Mouse (Mus musculus) kidney, postnatal 0 days (tissue): ENCODE measurements at regions not wholly inside any gene's neighbourhood (a gene's known extent, or its start where the extent isn't known, plus 50 kb on each side); places are given as distances from the start of the nearest gene placed in this dataset.

Source experiments
- ATAC-seq: fragments of 200-750 bp; cut with Nextera tagmentation; replicated peaks from 2 replicates; pipeline ENCODE4 v1.8.0; 2017; ENCODE audit warnings: low read depth, moderate number of reproducible peaks, moderate TSS enrichment, moderate library complexity; ENCODE audit not compliant: low FRiP score
- DNase-seq: peaks from one replicate; pipeline ENCODE4 v3.0.0-alpha.2; 2016; ENCODE audit warnings: low spot score
- H3K27ac ChIP-seq: fragments of 300-500 bp; sonication (generic); 2 replicates; pipeline ENCODE4 v1.5.1; 2014; ENCODE audit warnings: mild to moderate bottlenecking
- H3K27me3 ChIP-seq: fragments of 300-500 bp; sonication (generic); 2 replicates; pipeline ENCODE4 v1.6.1; 2014; ENCODE audit warnings: low read length, mixed read lengths; ENCODE audit not compliant: insufficient read depth
- H3K36me3 ChIP-seq: fragments of 300-500 bp; sonication (generic); 2 replicates; pipeline ENCODE4 v1.6.1; 2014; ENCODE audit warnings: low read length, mixed read lengths; ENCODE audit not compliant: insufficient read depth
- H3K4me1 ChIP-seq: fragments of 300-500 bp; sonication (generic); replicated peaks from 2 replicates; pipeline ENCODE4 v1.6.1; 2014; ENCODE audit warnings: antibody characterized with exemption, low read length, mixed read lengths; ENCODE audit not compliant: insufficient read depth
- H3K4me2 ChIP-seq: fragments of 300-500 bp; sonication (generic); 2 replicates; pipeline ENCODE4 v1.6.1; 2014; ENCODE audit warnings: mild to moderate bottlenecking, low read length, moderate library complexity, mixed read lengths
- H3K4me3 ChIP-seq: fragments of 300-500 bp; sonication (generic); replicated peaks from 2 replicates; pipeline ENCODE4 v1.5.1; 2014; ENCODE audit warnings: low read depth, low read length
- H3K9ac ChIP-seq: fragments of 300-500 bp; sonication (generic); 2 replicates; pipeline ENCODE4 v1.6.1; 2014; ENCODE audit warnings: low read depth, low read length
- H3K9me3 ChIP-seq: fragments of 300-500 bp; sonication (generic); replicated peaks from 2 replicates; pipeline ENCODE4 v1.6.1; 2016; ENCODE audit warnings: low read length, inconsistent platforms, mixed read lengths
- CTCF ChIP-seq: IDR thresholded peaks from 2 replicates; pipeline ENCODE4 v1.5.1; 2016; ENCODE audit warnings: antibody characterized with exemption, low read depth, mild to moderate bottlenecking, moderate library complexity
- WGBS: fragments of 180-500 bp; shearing (Covaris S2); extraction: QIAGEN DNeasy Blood & Tissue Kit; methylation state at CpG from one replicate; pipeline ENCODE4 v1.1.7; 2014; 5-methylcytosine and 5-hydroxymethylcytosine counted together

GRCm38 (mm10) chr7:77928479-77929467, 809.0 kb downstream of the Ntrk3 start:
- TF ChIP-seq CTCF = no peak
- no peaks in the 10 kb centered on the region for H3K4me1 ChIP-seq
- no peaks in the 10 kb centered on the region for H3K36me3 ChIP-seq
- no peaks in the 10 kb centered on the region for H3K9me3 ChIP-seq
- WGBS = 63% methylated on average over 4 of the region's 4 CpGs
- H3K4me3 ChIP-seq = no peak overlapping the region
- ATAC-seq (peak; percentile 63; the same call in 1 of the 2 replicates), DNase-seq (peak; percentile 23)
- no peaks in the 10 kb centered on the region for H3K27me3 ChIP-seq
- H3K4me2 ChIP-seq = no peak overlapping the region
- H3K27ac ChIP-seq = no peak overlapping the region
- H3K9ac ChIP-seq = no peak overlapping the region

DNA sequence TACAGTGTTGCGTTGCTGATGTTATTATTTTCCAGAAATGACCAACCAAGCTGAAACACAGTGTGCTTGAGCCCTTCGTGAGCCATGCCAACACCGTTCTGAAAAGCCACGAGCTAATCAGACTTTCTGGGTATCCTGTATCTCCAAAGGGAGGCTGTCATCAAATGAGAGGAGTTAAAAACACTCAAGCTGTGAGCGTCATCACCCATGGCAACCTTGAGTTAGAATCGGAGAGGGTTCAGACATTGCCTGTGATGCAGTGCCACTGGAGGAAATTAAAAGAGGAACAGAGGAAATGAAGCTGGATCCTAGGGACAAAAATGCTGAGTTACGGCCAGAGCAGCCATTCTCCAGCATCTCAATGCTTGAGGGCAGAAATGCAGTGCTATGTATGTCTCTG, 838.6 kb downstream of the Ntrk3 start:
- H3K4me2 ChIP-seq = no peak overlapping the region
- no peak for DNase-seq
- no peaks in the 10 kb centered on the region for H3K9me3 ChIP-seq

DNA sequence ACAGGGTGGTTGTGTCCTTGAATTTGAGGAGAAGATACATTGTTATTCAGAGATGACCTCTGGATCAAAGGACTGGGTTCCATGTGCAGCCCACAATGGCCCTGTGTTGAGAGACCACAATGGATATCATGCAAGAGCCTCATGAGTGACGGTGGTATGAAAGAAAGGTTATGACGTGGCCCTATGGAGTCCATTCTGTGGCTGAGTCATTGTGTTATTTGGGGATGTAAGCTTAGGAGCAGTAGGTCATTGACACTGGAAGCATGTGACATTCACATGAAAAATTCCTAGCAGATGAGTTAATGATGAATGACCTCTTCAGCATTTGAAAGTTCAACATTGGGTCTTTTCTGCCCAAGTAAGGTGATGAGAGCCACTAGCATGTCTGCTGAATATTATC, 849.3 kb downstream of the Ntrk3 start:
- Histone ChIP-seq H3K9me3 (no peaks in the 10 kb centered on the region), H3K36me3 (no peaks in the 10 kb centered on the region), H3K9ac (no peak overlapping the region), H3K27ac (no peak overlapping the region), H3K4me2 (no peak overlapping the region), H3K4me3 (no peak overlapping the region), H3K27me3 (no peaks in the 10 kb centered on the region), H3K4me1 (no peaks in the 10 kb centered on the region)
- DNase-seq = no peak
- TF ChIP-seq CTCF = no peak
- ATAC-seq = no peak
- 77% methylated on average over 2 of the region's 2 CpGs for WGBS

More for the DNA sequence above, 838.6 kb downstream of the Ntrk3 start:
- Histone ChIP-seq H3K4me1 (no peaks in the 10 kb centered on the region), H3K4me3 (no peak overlapping the region), H3K27me3 (no peaks in the 10 kb centered on the region), H3K9ac (no peak overlapping the region), H3K36me3 (no peaks in the 10 kb centered on the region), H3K27ac (no peak overlapping the region)
- whole genome bisulfite sequencing = 69% methylated on average over 7 of the region's 7 CpGs
- ATAC-seq = no peak
- no peak for TF ChIP-seq CTCF

- Histone ChIP-seq H3K9me3 (no peaks in the 10 kb centered on the region), H3K4me3 (no peak overlapping the region), H3K27me3 (no peaks in the 10 kb centered on the region), H3K36me3 (no peaks in the 10 kb centered on the region), H3K4me2 (no peak overlapping the region), H3K4me1 (no peaks in the 10 kb centered on the region), H3K9ac (no peak overlapping the region), H3K27ac (no peak overlapping the region)
- no peak for ATAC-seq
- no peak for TF ChIP-seq CTCF
- DNase-seq = no peak
- 87% methylated on average over 5 of the region's 5 CpGs for WGBS
Observed at GRCm38 (mm10) chr7:77882605-77883354, 855.0 kb downstream of the Ntrk3 start.

- H3K4me1 ChIP-seq = no peaks in the 10 kb centered on the region
- WGBS = 46% methylated on average over 4 of the region's 4 CpGs
- no peak overlapping the region for H3K9ac ChIP-seq
- DNase-seq (no peak), ATAC-seq (no peak)
- H3K9me3 ChIP-seq = no peaks in the 10 kb centered on the region
- no peaks in the 10 kb centered on the region for H3K36me3 ChIP-seq
- H3K27me3 ChIP-seq = no peaks in the 10 kb centered on the region
- no peak overlapping the region for H3K4me3 ChIP-seq
- H3K27ac ChIP-seq = no peak overlapping the region
- TF ChIP-seq CTCF = no peak
- no peak overlapping the region for H3K4me2 ChIP-seq
Observed at GRCm38 (mm10) chr7:77867518-77867917, 870.3 kb downstream of the Ntrk3 start.

GRCm38 (mm10) chr7:77861841-77862240, 876.0 kb downstream of the Ntrk3 start:
- no peaks in the 10 kb centered on the region for H3K4me1 ChIP-seq
- H3K4me3 ChIP-seq = no peak overlapping the region
- ATAC-seq (no peak), DNase-seq (no peak)
- no peak overlapping the region for H3K4me2 ChIP-seq
- WGBS = 88% methylated on average over 8 of the region's 8 CpGs
- H3K27me3 ChIP-seq = no peaks in the 10 kb centered on the region
- H3K36me3 ChIP-seq = no peaks in the 10 kb centered on the region
- H3K27ac ChIP-seq = no peak overlapping the region
- no peak overlapping the region for H3K9ac ChIP-seq
- no peaks in the 10 kb centered on the region for H3K9me3 ChIP-seq
- no peak for TF ChIP-seq CTCF
